Mouse (Mus musculus) hindbrain, embryonic 11.5 days (tissue): ENCODE results near the gene Rere. TPM values are rescaled to one million over a fixed set of nuclear protein-coding genes. Genes with fewer than 3 reads are reported as not detected.
A peak's percentile ranks its signal among the peaks of the same experiment; 100 is the strongest.
"Not testable (repeated sequence)": the region's sequence is repeated elsewhere in the genome, so short reads cannot be mapped to it uniquely, and the experiment has no call there.

Experiments
- ATAC-seq: fragments of 200-750 bp; cut with Nextera tagmentation; 2 replicates; pipeline ENCODE4 v1.8.0; 2017; ENCODE audit warnings: mild to moderate bottlenecking, moderate TSS enrichment, moderate library complexity; ENCODE audit not compliant: low FRiP score
- DNase-seq: peaks from one replicate; pipeline ENCODE4 v3.0.0-alpha.2; 2015; ENCODE audit warnings: low spot score
- H3K27ac ChIP-seq: fragments of 300-500 bp; sonication (generic); 2 replicates; pipeline ENCODE4 v1.5.1; 2014; ENCODE audit warnings: mild to moderate bottlenecking, low read depth, low read length
- H3K27me3 ChIP-seq: fragments of 300-500 bp; sonication (generic); 2 replicates; pipeline ENCODE4 v1.6.1; 2014; ENCODE audit warnings: mild to moderate bottlenecking, low read length, moderate library complexity, mixed read lengths; ENCODE audit not compliant: control insufficient read depth, insufficient read depth
- H3K36me3 ChIP-seq: fragments of 300-500 bp; sonication (generic); 2 replicates; pipeline ENCODE4 v1.6.1; 2014; ENCODE audit warnings: mild to moderate bottlenecking, low read length, moderate library complexity, mixed read lengths; ENCODE audit not compliant: control insufficient read depth, insufficient read depth
- H3K4me1 ChIP-seq: fragments of 300-500 bp; sonication (generic); replicated peaks from 2 replicates; pipeline ENCODE4 v1.6.1; 2014; ENCODE audit warnings: low read length, mixed read lengths; ENCODE audit not compliant: control insufficient read depth, insufficient read depth
- H3K4me2 ChIP-seq: fragments of 300-500 bp; sonication (generic); replicated peaks from 2 replicates; pipeline ENCODE4 v1.6.1; 2014; ENCODE audit warnings: mild to moderate bottlenecking, low read depth, low read length
- H3K4me3 ChIP-seq: fragments of 300-500 bp; sonication (generic); 2 replicates; pipeline ENCODE4 v1.5.1; 2014; ENCODE audit warnings: low read depth, low read length
- H3K9ac ChIP-seq: fragments of 300-500 bp; sonication (generic); 2 replicates; pipeline ENCODE4 v1.6.1; 2014; ENCODE audit warnings: low read depth, low read length
- H3K9me3 ChIP-seq: fragments of 300-500 bp; sonication (generic); 2 replicates; pipeline ENCODE4 v1.6.1; 2016; ENCODE audit warnings: low read length; ENCODE audit not compliant: control insufficient read depth
- whole genome bisulfite sequencing: fragments of 180-500 bp; shearing (Covaris S2); extraction: QIAGEN DNeasy Blood & Tissue Kit; methylation state at CpG from one replicate; pipeline ENCODE4 v1.1.7; 2014; 5-methylcytosine and 5-hydroxymethylcytosine counted together
- polyA plus RNA-seq: library from polyadenylated mRNA; unstranded; fragments of >200 nt; fragmentation: Nextera tagmentation; extraction: Ambion mirVana; gene quantifications from 2 replicates; pipeline ENCODE4 v1.2.1, GENCODE M21; 2014

Gene Rere
- polyA plus RNA-seq, 1 experiment from 2014 or later, result 50.0 TPM

GRCm38 (mm10) chr4:150283335-150283638 is 1.8 kb downstream of the Rere start:
- Histone ChIP-seq H3K27ac (peak overlapping the region; percentile 80), H3K36me3 (no peaks in the 10 kb centered on the region), H3K9me3 (no peaks in the 10 kb centered on the region), H3K4me2 (peak overlapping the region; percentile 46), H3K4me1 (0 out of 2 replicates have a peak, but pooled peaks cover 3% of the 10 kb centered on the region), H3K9ac (peak overlapping the region; percentile 99), H3K4me3 (peak overlapping the region; percentile 100), H3K27me3 (no peaks in the 10 kb centered on the region)
- WGBS, result 0% methylated on average over 2 of the region's 2 CpGs
- no peak for ATAC-seq
- DNase-seq, result peak; percentile 52

- Histone ChIP-seq H3K4me1 (0 out of 2 replicates have a peak, but pooled peaks cover 3% of the 10 kb centered on the region), H3K36me3 (no peaks in the 10 kb centered on the region), H3K27me3 (no peaks in the 10 kb centered on the region), H3K9me3 (no peaks in the 10 kb centered on the region), H3K4me2 (peak overlapping the region; percentile 46), H3K9ac (peak overlapping the region; percentile 99; the same call in 1 of the 2 replicates), H3K4me3 (peak overlapping the region; percentile 100), H3K27ac (peak overlapping the region; percentile 80)
- WGBS, result 9% methylated on average over 6 of the region's 6 CpGs
- no peak for ATAC-seq
- peak; percentile 67 for DNase-seq
Measured at GRCm38 (mm10) chr4:150283993-150284392, 2.5 kb downstream of the Rere start.

DNA sequence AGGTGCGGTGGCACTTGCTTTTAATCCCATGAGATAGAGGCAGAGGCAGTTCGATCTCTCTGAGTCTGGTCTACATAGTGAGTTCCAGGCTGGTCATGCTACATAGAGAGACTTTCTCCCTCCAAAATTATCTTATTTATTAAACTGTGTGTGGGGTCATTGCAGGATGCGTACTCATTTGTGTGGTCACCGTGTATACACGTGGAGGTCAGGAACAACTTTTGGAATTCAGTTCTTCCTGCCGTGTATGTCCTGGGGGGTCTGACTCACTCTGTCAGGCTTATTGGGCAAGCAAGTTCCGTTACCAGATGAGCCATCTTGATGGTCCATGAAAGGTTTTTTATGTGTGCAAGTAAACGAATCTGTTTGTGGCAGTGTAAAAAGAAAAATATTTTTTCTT is 5.5 kb downstream of the Rere start:
- Histone ChIP-seq H3K4me3 (no peak overlapping the region), H3K36me3 (no peaks in the 10 kb centered on the region), H3K27me3 (no peaks in the 10 kb centered on the region), H3K4me1 (no peaks in the 10 kb centered on the region), H3K27ac (no peak overlapping the region), H3K9me3 (no peaks in the 10 kb centered on the region), H3K9ac (no peak overlapping the region), H3K4me2 (no peak overlapping the region)
- ATAC-seq, result no peak
- DNase-seq, result no peak
- 90% methylated on average over 8 of the region's 8 CpGs for WGBS

DNA sequence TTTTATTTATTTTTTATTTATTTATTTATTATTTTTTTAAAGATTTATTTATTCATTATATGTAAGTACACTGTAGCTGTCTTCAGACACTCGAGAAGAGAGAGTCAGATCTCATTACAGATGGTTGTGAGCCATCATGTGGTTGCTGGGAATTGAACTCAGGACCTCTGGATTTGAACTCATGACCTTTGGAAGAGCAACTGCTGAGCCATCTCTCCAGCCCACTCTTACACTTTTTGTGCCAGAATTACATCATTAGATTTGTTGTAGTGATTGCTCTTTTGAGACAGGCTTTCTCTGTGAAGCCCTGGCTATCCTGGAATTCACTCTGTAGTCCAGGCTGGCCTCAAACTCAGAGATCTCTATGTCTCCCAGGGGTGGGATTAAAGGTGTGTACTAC is 6.0 kb downstream of the Rere start:
- H3K9ac ChIP-seq, H3K4me1 ChIP-seq, DNase-seq, H3K27ac ChIP-seq, H3K27me3 ChIP-seq, H3K4me2 ChIP-seq, H3K36me3 ChIP-seq, H3K9me3 ChIP-seq, ATAC-seq, H3K4me3 ChIP-seq: not testable (repeated sequence)
- 79% methylated on average over 1 of the region's 1 CpGs for WGBS

- Histone ChIP-seq H3K4me3 (no peak overlapping the region), H3K27ac (no peak overlapping the region), H3K9ac (no peak overlapping the region), H3K9me3 (no peaks in the 10 kb centered on the region), H3K27me3 (no peaks in the 10 kb centered on the region), H3K4me2 (no peak overlapping the region), H3K36me3 (no peaks in the 10 kb centered on the region), H3K4me1 (no peaks in the 10 kb centered on the region)
- DNase-seq, result no peak
- no peak for ATAC-seq
- WGBS, result 99% methylated on average over 3 of the region's 3 CpGs
Measured at GRCm38 (mm10) chr4:150291900-150292299, 10.5 kb downstream of the Rere start.

GRCm38 (mm10) chr4:150294870-150295269 is 13.4 kb downstream of the Rere start:
- no peak for ATAC-seq

DNA sequence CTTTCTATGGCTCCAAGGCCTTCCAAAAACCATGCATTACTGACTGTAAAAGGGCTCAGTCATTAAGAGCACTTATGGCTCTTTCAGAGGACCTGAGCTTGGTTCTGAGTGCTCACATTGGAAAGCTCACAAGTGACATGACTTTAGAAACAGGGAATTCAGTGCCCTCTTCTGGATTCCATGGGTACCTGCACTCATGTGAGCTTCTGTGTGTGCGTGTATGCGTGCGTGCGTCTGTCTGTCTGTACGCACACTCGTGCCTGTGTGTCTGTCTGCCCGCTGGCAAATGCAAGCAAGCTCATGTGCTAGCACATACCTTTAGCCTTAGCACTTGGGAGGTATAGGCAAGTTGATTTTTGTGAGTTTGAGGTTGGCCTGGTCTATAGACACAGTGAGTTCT is 14.5 kb downstream of the Rere start:
- no peaks in the 10 kb centered on the region for H3K36me3 ChIP-seq
- WGBS, result 95% methylated on average over 7 of the region's 7 CpGs
- no peak overlapping the region for H3K4me3 ChIP-seq
- H3K27me3 ChIP-seq, result no peaks in the 10 kb centered on the region
- H3K27ac ChIP-seq, result no peak overlapping the region
- ATAC-seq, result no peak
- no peak overlapping the region for H3K4me2 ChIP-seq
- no peaks in the 10 kb centered on the region for H3K9me3 ChIP-seq
- no peak overlapping the region for H3K9ac ChIP-seq
- no peaks in the 10 kb centered on the region for H3K4me1 ChIP-seq
- no peak for DNase-seq

More at GRCm38 (mm10) chr4:150294870-150295269, 13.4 kb downstream of the Rere start:
- 94% methylated on average over 7 of the region's 7 CpGs for WGBS
- H3K4me1 ChIP-seq, result no peaks in the 10 kb centered on the region
- no peak overlapping the region for H3K27ac ChIP-seq
- no peak overlapping the region for H3K4me2 ChIP-seq
- DNase-seq, result no peak
- H3K9ac ChIP-seq, result no peak overlapping the region
- no peaks in the 10 kb centered on the region for H3K27me3 ChIP-seq
- H3K4me3 ChIP-seq, result no peak overlapping the region
- H3K36me3 ChIP-seq, result no peaks in the 10 kb centered on the region
- no peaks in the 10 kb centered on the region for H3K9me3 ChIP-seq

DNA sequence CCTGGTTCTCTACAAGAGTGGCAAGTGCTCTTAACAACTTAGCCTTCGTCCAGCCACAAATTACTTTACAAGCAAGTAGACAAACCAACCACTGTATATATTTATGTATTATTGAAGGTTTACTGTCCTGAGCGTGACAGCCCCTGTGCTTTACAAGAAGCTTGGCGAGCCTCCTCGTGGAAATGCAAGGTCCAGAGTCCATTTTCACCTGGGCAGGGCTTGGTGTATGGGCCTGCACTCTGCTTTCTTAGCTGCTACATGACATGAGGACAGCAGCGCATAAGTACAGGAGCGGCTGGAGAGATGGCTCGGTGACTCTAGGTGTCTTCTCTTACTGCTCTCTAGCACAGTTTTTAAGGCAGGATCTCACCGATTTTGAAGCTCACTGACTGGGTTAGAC is 21.3 kb downstream of the Rere start:
- 92% methylated on average over 8 of the region's 8 CpGs for WGBS
- no peak for ATAC-seq
- H3K4me1 ChIP-seq, result no peaks in the 10 kb centered on the region
- H3K4me2 ChIP-seq, result no peak overlapping the region
- no peaks in the 10 kb centered on the region for H3K9me3 ChIP-seq
- H3K27me3 ChIP-seq, result no peaks in the 10 kb centered on the region
- H3K27ac ChIP-seq, result no peak overlapping the region
- no peaks in the 10 kb centered on the region for H3K36me3 ChIP-seq
- H3K9ac ChIP-seq, result no peak overlapping the region
- no peak overlapping the region for H3K4me3 ChIP-seq
- no peak for DNase-seq

GRCm38 (mm10) chr4:150306701-150307100 is 25.3 kb downstream of the Rere start:
- H3K9me3 ChIP-seq, result no peaks in the 10 kb centered on the region
- no peak overlapping the region for H3K4me3 ChIP-seq
- no peak overlapping the region for H3K9ac ChIP-seq
- H3K27me3 ChIP-seq, result no peaks in the 10 kb centered on the region
- DNase-seq, result no peak
- no peaks in the 10 kb centered on the region for H3K36me3 ChIP-seq
- ATAC-seq, result no peak
- no peak overlapping the region for H3K27ac ChIP-seq
- WGBS, result 76% methylated on average over 2 of the region's 2 CpGs
- H3K4me1 ChIP-seq, result no peaks in the 10 kb centered on the region; the same call in 1 of the 2 replicates
- no peak overlapping the region for H3K4me2 ChIP-seq
